Mouse (Mus musculus): ENCODE results near the gene Fbxo11. TPM values are rescaled to one million over a fixed set of nuclear protein-coding genes. Genes with fewer than 3 reads are reported as not detected.
"Not testable (repeated sequence)": the region's sequence is repeated elsewhere in the genome, so short reads cannot be mapped to it uniquely, and the experiment has no call there.

Gene Fbxo11
- polyA plus RNA-seq, 1 experiment from 2014 or later: 26.7 TPM

DNA sequence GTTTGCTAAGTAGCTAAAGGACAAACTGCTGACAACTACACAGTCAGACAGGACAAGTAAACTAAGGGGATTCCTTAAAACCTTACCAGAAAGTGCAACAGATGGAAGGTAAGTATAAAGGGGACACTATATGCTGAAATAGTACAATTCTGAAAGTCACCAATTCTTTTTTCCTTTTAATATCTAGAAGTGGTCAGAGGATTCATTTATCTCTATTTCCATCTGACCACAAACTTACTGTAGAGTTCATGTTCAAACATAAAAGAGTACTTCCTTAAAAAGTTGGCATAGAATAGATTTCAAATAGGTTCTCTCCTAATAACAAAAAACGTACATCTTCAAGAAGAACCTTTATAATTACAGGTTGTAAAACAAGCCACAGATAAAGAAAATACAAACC is 71.8 kb downstream of the Fbxo11 start:
- Histone ChIP-seq H3K27me3 (ENCODE audit: control insufficient read depth, insufficient read depth, low read length) (no peaks in the 10 kb centered on the region), H3K4me3 (ENCODE audit: low read length) (no peak overlapping the region), H3K27ac (ENCODE audit: low read depth, low read length) (no peak overlapping the region), H3K36me3 (ENCODE audit: control insufficient read depth, insufficient read depth, low read length) (peaks cover 86% of the 10 kb centered on the region), H3K4me1 (ENCODE audit: control insufficient read depth, insufficient read depth, low read length) (no peaks in the 10 kb centered on the region), H3K9me3 (ENCODE audit: control insufficient read depth, low read length) (no peaks in the 10 kb centered on the region), H3K9ac (ENCODE audit: low read depth, low read length) (no peak overlapping the region), H3K4me2 (replicated peaks; ENCODE audit: low read depth, low read length) (no peak overlapping the region)
- ATAC-seq (ENCODE audit: low FRiP score, low TSS enrichment): no peak
- 93% methylated on average over 1 of the region's 1 CpGs for WGBS

DNA sequence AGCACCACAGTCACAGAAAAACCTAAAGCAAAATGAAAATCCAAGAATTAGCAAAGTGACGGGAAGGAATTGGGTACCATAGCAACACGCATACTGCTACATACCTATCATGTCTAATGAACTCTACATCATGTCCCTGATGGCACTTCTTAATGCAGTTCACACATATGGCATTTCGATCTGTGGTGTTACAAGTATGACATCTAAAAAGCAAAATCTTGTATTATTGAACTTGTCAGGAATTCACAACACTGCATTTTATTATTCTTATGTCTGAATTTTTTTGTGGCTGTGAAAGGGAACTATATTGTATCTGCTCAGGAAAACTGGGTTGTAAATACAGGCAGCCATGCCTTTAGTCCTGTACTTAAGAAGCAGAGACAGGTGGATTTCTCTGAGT is 72.9 kb downstream of the Fbxo11 start:
- 94% methylated on average over 3 of the region's 3 CpGs for WGBS
- no peak overlapping the region for H3K4me3 ChIP-seq (ENCODE audit: low read length)
- no peak overlapping the region for H3K9ac ChIP-seq (ENCODE audit: low read depth, low read length)
- ATAC-seq (ENCODE audit: low FRiP score, low TSS enrichment): no peak
- H3K27me3 ChIP-seq (ENCODE audit: control insufficient read depth, insufficient read depth, low read length): no peaks in the 10 kb centered on the region
- no peak overlapping the region for H3K4me2 ChIP-seq (replicated peaks; ENCODE audit: low read depth, low read length)
- H3K27ac ChIP-seq (ENCODE audit: low read depth, low read length): no peak overlapping the region
- peaks cover 87% of the 10 kb centered on the region for H3K36me3 ChIP-seq (ENCODE audit: control insufficient read depth, insufficient read depth, low read length)
- H3K9me3 ChIP-seq (ENCODE audit: control insufficient read depth, low read length): no peaks in the 10 kb centered on the region
- no peaks in the 10 kb centered on the region for H3K4me1 ChIP-seq (ENCODE audit: control insufficient read depth, insufficient read depth, low read length)

DNA sequence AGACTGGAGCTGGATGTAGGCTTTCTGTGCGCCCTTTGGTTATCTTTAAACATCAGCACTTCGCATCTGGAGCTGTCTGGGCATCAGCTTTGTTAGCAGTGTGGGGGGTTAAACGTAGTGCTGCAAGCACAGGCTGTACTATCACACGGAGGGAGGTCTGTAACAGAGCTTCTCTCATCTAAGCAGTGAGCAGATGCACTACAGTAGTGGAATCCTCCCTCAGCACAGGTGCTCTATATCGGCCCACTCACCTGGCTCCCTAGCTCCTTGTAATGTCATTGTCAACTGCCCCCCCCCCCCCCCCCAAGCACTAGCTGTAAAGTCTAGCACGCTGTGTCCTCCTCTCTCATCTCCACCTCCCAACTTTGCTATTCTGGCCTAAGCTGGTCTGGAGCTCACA is 77.6 kb downstream of the Fbxo11 start:
- H3K4me1 ChIP-seq (ENCODE audit: control insufficient read depth, insufficient read depth, low read length): peaks cover 3% of the 10 kb centered on the region; the same call in 1 of the 2 replicates
- no peak overlapping the region for H3K4me2 ChIP-seq (replicated peaks; ENCODE audit: low read depth, low read length)
- H3K36me3 ChIP-seq (ENCODE audit: control insufficient read depth, insufficient read depth, low read length): peaks cover 98% of the 10 kb centered on the region
- no peak overlapping the region for H3K9ac ChIP-seq (ENCODE audit: low read depth, low read length)
- 84% methylated on average over 6 of the region's 6 CpGs for WGBS
- no peak overlapping the region for H3K27ac ChIP-seq (ENCODE audit: low read depth, low read length)
- no peaks in the 10 kb centered on the region for H3K27me3 ChIP-seq (ENCODE audit: control insufficient read depth, insufficient read depth, low read length)
- no peak for ATAC-seq (ENCODE audit: low FRiP score, low TSS enrichment)
- H3K9me3 ChIP-seq (ENCODE audit: control insufficient read depth, low read length): no peaks in the 10 kb centered on the region
- H3K4me3 ChIP-seq (ENCODE audit: low read length): no peak overlapping the region

DNA sequence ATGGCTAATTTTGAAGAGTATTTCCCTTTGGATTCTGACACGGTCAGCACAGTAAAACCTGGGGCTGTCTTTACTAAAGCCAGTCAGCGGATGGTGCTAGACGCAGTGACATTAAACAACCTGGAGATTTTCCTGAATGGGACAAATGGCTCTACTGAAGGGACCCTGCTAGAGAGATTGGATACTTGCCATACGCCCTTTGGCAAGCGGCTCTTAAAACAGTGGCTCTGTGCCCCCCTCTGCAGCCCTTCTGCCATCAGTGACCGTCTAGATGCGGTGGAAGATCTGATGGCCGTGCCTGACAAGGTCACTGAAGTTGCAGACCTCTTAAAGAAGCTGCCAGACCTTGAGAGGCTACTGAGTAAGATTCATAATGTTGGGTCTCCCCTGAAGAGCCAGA is 79.2 kb downstream of the Fbxo11 start:
- Histone ChIP-seq H3K4me3 (ENCODE audit: low read length) (no peak overlapping the region), H3K27me3 (ENCODE audit: control insufficient read depth, insufficient read depth, low read length) (no peaks in the 10 kb centered on the region), H3K27ac (ENCODE audit: low read depth, low read length) (no peak overlapping the region), H3K36me3 (ENCODE audit: control insufficient read depth, insufficient read depth, low read length) (peaks cover 96% of the 10 kb centered on the region), H3K9ac (ENCODE audit: low read depth, low read length) (no peak overlapping the region), H3K9me3 (ENCODE audit: control insufficient read depth, low read length) (no peaks in the 10 kb centered on the region), H3K4me1 (ENCODE audit: control insufficient read depth, insufficient read depth, low read length) (peaks cover 3% of the 10 kb centered on the region; the same call in 1 of the 2 replicates), H3K4me2 (replicated peaks; ENCODE audit: low read depth, low read length) (no peak overlapping the region)
- 84% methylated on average over 8 of the region's 8 CpGs for WGBS
- no peak for ATAC-seq (ENCODE audit: low FRiP score, low TSS enrichment)

DNA sequence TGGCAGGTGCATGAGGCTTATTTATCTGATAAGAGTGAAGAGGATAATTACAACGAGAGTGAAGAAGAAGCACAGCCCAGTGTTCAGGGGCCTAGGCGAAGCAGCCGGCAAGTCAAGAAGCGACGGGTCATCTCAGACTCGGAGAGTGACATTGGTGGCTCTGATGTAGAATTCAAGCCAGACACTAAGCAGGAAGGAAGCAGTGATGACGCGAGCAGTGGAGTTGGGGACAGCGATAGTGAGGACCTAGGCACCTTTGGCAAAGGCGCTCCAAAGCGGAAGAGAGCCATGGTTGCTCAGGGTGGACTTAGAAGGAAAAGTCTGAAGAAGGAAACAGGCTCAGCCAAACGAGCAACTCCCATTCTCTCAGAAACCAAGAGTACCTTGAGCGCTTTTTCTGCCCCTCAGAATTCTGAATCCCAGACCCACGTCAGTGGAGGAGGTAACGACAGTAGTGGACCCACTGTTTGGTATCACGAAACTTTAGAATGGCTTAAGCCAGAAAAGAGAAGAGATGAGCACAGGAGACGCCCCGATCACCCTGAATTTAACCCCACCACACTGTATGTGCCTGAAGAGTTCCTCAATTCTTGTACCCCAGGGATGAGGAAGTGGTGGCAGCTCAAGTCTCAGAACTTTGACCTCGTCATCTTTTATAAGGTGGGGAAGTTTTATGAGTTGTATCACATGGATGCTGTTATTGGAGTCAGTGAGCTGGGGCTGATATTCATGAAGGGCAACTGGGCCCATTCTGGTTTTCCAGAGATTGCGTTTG is 80.5 kb downstream of the Fbxo11 start:
- H3K9ac ChIP-seq (ENCODE audit: low read depth, low read length): no peak overlapping the region
- ATAC-seq (ENCODE audit: low FRiP score, low TSS enrichment): no peak
- 93% methylated on average over 20 of the region's 20 CpGs for WGBS
- H3K4me2 ChIP-seq (replicated peaks; ENCODE audit: low read depth, low read length): no peak overlapping the region
- peaks cover 3% of the 10 kb centered on the region; the same call in 1 of the 2 replicates for H3K4me1 ChIP-seq (ENCODE audit: control insufficient read depth, insufficient read depth, low read length)
- no peak overlapping the region for H3K27ac ChIP-seq (ENCODE audit: low read depth, low read length)
- no peaks in the 10 kb centered on the region for H3K27me3 ChIP-seq (ENCODE audit: control insufficient read depth, insufficient read depth, low read length)
- H3K9me3 ChIP-seq (ENCODE audit: control insufficient read depth, low read length): no peaks in the 10 kb centered on the region
- H3K4me3 ChIP-seq (ENCODE audit: low read length): no peak overlapping the region
- peaks cover 93% of the 10 kb centered on the region for H3K36me3 ChIP-seq (ENCODE audit: control insufficient read depth, insufficient read depth, low read length)

DNA sequence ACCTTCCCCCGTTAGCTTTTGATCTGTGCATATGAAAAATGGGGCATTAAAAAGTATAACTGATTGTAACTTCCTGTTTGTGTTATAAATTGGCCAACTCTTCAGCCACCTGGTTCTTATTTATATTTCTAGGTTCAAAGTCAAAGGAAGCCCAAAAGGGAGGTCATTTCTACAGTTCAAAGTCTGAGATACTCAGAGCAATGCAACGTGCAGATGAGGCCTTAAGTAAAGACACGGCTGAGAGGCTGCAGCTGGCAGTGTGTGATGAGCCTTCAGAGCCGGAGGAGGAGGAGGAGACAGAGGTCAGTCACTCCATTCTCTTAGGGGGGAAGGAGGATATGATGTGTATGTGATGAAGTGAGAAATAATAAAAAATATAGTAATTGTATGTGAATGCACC is 81.8 kb downstream of the Fbxo11 start:
- Histone ChIP-seq H3K27me3 (ENCODE audit: control insufficient read depth, insufficient read depth, low read length) (no peaks in the 10 kb centered on the region), H3K4me2 (replicated peaks; ENCODE audit: low read depth, low read length) (no peak overlapping the region), H3K27ac (ENCODE audit: low read depth, low read length) (no peak overlapping the region), H3K9me3 (ENCODE audit: control insufficient read depth, low read length) (no peaks in the 10 kb centered on the region), H3K9ac (ENCODE audit: low read depth, low read length) (no peak overlapping the region), H3K36me3 (ENCODE audit: control insufficient read depth, insufficient read depth, low read length) (peaks cover 80% of the 10 kb centered on the region), H3K4me1 (ENCODE audit: control insufficient read depth, insufficient read depth, low read length) (peaks cover 4% of the 10 kb centered on the region), H3K4me3 (ENCODE audit: low read length) (no peak overlapping the region)
- WGBS: 31% methylated on average over 4 of the region's 4 CpGs
- no peak for ATAC-seq (ENCODE audit: low FRiP score, low TSS enrichment)

DNA sequence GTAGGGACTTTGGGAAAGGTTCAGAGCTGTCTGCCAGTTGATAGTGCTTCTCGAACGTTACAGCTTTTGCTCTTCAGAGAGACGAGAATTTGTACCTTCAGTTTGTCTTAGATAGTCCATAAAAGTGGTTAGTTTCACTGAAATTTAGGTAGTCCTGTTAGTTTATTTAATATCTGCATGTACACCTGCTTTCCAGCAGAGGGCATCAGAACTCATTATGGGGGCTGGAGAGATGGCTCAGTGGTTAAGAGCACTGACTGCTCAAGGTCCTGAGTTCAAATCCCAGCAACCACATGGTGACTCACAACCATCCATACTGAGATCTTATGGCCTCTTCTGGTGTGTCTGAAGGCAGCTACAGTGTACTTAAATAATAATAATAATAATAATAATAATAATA is 83.0 kb downstream of the Fbxo11 start:
- no peak for ATAC-seq (ENCODE audit: low FRiP score, low TSS enrichment)
- Histone ChIP-seq H3K4me3 (ENCODE audit: low read length) (no peak overlapping the region), H3K9ac (ENCODE audit: low read depth, low read length) (no peak overlapping the region), H3K4me1 (ENCODE audit: control insufficient read depth, insufficient read depth, low read length) (peaks cover 10% of the 10 kb centered on the region), H3K9me3 (ENCODE audit: control insufficient read depth, low read length) (no peaks in the 10 kb centered on the region), H3K27ac (ENCODE audit: low read depth, low read length) (no peak overlapping the region), H3K27me3 (ENCODE audit: control insufficient read depth, insufficient read depth, low read length) (no peaks in the 10 kb centered on the region), H3K4me2 (replicated peaks; ENCODE audit: low read depth, low read length) (no peak overlapping the region), H3K36me3 (ENCODE audit: control insufficient read depth, insufficient read depth, low read length) (peaks cover 73% of the 10 kb centered on the region)
- WGBS: 93% methylated on average over 3 of the region's 3 CpGs

DNA sequence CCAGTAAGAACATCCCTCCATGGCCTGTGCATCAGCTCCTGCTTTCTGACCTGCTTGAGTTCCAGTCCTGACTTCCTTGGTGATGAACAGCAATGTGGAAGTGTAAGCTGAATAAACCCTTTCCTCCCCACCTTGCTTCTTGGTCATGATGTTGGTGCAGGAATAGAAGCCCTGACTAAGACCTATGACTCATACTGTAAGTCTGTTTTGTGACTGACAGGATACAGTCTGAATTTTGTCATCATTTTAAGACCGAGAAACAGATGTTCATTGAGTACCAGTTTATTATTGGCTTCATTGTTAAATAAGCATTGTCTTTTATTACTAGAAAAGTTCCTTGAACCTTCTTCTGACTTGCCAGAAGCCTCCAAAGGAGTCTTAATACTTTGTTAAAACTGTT is 85.4 kb downstream of the Fbxo11 start:
- Histone ChIP-seq H3K36me3 (ENCODE audit: control insufficient read depth, insufficient read depth, low read length) (peaks cover 48% of the 10 kb centered on the region), H3K4me1 (ENCODE audit: control insufficient read depth, insufficient read depth, low read length) (peaks cover 21% of the 10 kb centered on the region)
- H3K27ac ChIP-seq (ENCODE audit: low read depth, low read length); ATAC-seq (ENCODE audit: low FRiP score, low TSS enrichment); H3K27me3 ChIP-seq (ENCODE audit: control insufficient read depth, insufficient read depth, low read length); H3K4me3 ChIP-seq (ENCODE audit: low read length); H3K9me3 ChIP-seq (ENCODE audit: control insufficient read depth, low read length); H3K4me2 ChIP-seq (replicated peaks; ENCODE audit: low read depth, low read length); H3K9ac ChIP-seq (ENCODE audit: low read depth, low read length): not testable (repeated sequence)
- WGBS: 95% methylated on average over 1 of the region's 1 CpGs

DNA sequence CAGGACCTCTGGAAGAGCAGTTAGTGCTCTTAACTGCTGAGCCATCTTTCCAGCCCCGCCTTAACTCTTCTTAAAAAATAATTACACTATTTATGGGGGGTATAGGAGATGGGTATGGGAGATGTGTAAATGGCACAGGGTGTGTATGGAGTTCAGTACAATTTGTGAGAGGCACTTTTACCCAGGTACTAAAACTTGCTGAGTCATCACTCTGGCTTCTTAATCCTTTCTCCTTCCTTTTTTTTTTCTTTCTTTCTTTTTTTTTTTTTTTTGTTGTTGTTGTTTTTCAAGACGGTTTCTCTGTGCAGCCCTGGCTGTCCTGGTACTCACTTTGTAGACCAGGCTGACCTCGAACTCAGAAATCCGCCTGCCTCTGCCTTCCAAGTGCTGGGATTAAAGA is 88.2 kb downstream of the Fbxo11 start:
- H3K4me1 ChIP-seq (ENCODE audit: control insufficient read depth, insufficient read depth, low read length): peaks cover 18% of the 10 kb centered on the region; the same call in 1 of the 2 replicates
- H3K4me3 ChIP-seq (ENCODE audit: low read length); ATAC-seq (ENCODE audit: low FRiP score, low TSS enrichment); H3K4me2 ChIP-seq (replicated peaks; ENCODE audit: low read depth, low read length); H3K9ac ChIP-seq (ENCODE audit: low read depth, low read length); H3K9me3 ChIP-seq (ENCODE audit: control insufficient read depth, low read length); H3K27me3 ChIP-seq (ENCODE audit: control insufficient read depth, insufficient read depth, low read length); H3K27ac ChIP-seq (ENCODE audit: low read depth, low read length): not testable (repeated sequence)
- peaks cover 25% of the 10 kb centered on the region for H3K36me3 ChIP-seq (ENCODE audit: control insufficient read depth, insufficient read depth, low read length)
- 93% methylated on average over 4 of the region's 4 CpGs for WGBS

Measured in kidney, embryonic 14.5 days (tissue).